Mouse (Mus musculus): ENCODE results near the gene Cavin3. TPM values are rescaled to one million over a fixed set of nuclear protein-coding genes. Genes with fewer than 3 reads are reported as not detected.
A peak's percentile ranks its signal among the peaks of the same experiment; 100 is the strongest.

Cavin3 gene
- polyA plus RNA-seq, 1 experiment from 2014 or later, result 21.0 TPM

- DNase-seq (ENCODE audit: low spot score), result no peak
- Histone ChIP-seq H3K27me3 (ENCODE audit: control insufficient read depth, insufficient read depth, low read length) (no peaks in the 10 kb centered on the region), H3K4me1 (ENCODE audit: control insufficient read depth, insufficient read depth, low read length) (no peaks in the 10 kb centered on the region), H3K36me3 (ENCODE audit: control insufficient read depth, insufficient read depth, low read length) (no peaks in the 10 kb centered on the region), H3K27ac (replicated peaks; ENCODE audit: low read depth, low read length) (no peak overlapping the region), H3K9ac (ENCODE audit: low read length) (no peak overlapping the region), H3K4me2 (ENCODE audit: low read depth, severe bottlenecking) (no peak overlapping the region), H3K4me3 (ENCODE audit: low read depth, low read length) (no peak overlapping the region), H3K9me3 (ENCODE audit: control insufficient read depth, low read length) (no peaks in the 10 kb centered on the region)
- WGBS, result 81% methylated on average over 6 of the region's 6 CpGs
- ATAC-seq (ENCODE audit: insufficient number of reproducible peaks, low FRiP score, low TSS enrichment, low read depth), result no peak
Observed at GRCm38 (mm10) chr7:105487104-105487876, 5.2 kb upstream of the Cavin3 start.

DNA sequence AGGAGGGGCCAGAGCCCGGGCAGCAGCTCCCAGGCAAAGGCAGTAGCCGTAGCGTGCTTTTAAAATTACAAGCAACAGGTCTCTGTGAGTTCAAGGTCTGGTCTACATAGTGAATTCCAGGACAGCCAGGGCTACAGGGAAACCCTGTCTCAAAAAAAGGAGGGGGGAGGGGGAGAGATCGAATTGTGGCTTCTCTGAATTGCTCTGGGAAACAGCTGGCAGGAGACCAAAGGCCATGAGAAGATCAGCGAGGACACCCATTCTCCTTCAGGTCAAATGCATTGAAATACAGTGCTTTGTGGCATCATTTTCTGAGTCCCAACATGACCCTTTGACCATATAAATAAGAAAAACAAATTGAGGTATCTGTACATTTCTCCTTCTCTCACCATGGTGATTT is 2.9 kb upstream of the Cavin3 start:
- Histone ChIP-seq H3K4me1 (ENCODE audit: control insufficient read depth, insufficient read depth, low read length) (0 out of 2 replicates have a peak, but pooled peaks cover 4% of the 10 kb centered on the region), H3K4me2 (ENCODE audit: low read depth, severe bottlenecking) (no peak overlapping the region), H3K4me3 (ENCODE audit: low read depth, low read length) (no peak overlapping the region), H3K9ac (ENCODE audit: low read length) (no peak overlapping the region), H3K9me3 (ENCODE audit: control insufficient read depth, low read length) (no peaks in the 10 kb centered on the region), H3K27me3 (ENCODE audit: control insufficient read depth, insufficient read depth, low read length) (peaks cover 12% of the 10 kb centered on the region), H3K36me3 (ENCODE audit: control insufficient read depth, insufficient read depth, low read length) (no peaks in the 10 kb centered on the region), H3K27ac (replicated peaks; ENCODE audit: low read depth, low read length) (no peak overlapping the region)
- 68% methylated on average over 5 of the region's 5 CpGs for WGBS
- no peak for DNase-seq (ENCODE audit: low spot score)
- ATAC-seq (ENCODE audit: insufficient number of reproducible peaks, low FRiP score, low TSS enrichment, low read depth), result no peak

GRCm38 (mm10) chr7:105482426-105482825 is 326 bp upstream of the Cavin3 start:
- Histone ChIP-seq H3K4me3 (ENCODE audit: low read depth, low read length) (peak overlapping the region; percentile 32), H3K4me2 (ENCODE audit: low read depth, severe bottlenecking) (peak overlapping the region; percentile 59), H3K4me1 (ENCODE audit: control insufficient read depth, insufficient read depth, low read length) (0 out of 2 replicates have a peak, but pooled peaks cover 4% of the 10 kb centered on the region), H3K9ac (ENCODE audit: low read length) (no peak overlapping the region), H3K9me3 (ENCODE audit: control insufficient read depth, low read length) (no peaks in the 10 kb centered on the region), H3K27ac (replicated peaks; ENCODE audit: low read depth, low read length) (no peak overlapping the region), H3K27me3 (ENCODE audit: control insufficient read depth, insufficient read depth, low read length) (peaks cover 12% of the 10 kb centered on the region), H3K36me3 (ENCODE audit: control insufficient read depth, insufficient read depth, low read length) (no peaks in the 10 kb centered on the region)
- DNase-seq (ENCODE audit: low spot score), result peak; percentile 44
- WGBS, result 34% methylated on average over 8 of the region's 8 CpGs
- peak; percentile 36 for ATAC-seq (ENCODE audit: insufficient number of reproducible peaks, low FRiP score, low TSS enrichment, low read depth)

DNA sequence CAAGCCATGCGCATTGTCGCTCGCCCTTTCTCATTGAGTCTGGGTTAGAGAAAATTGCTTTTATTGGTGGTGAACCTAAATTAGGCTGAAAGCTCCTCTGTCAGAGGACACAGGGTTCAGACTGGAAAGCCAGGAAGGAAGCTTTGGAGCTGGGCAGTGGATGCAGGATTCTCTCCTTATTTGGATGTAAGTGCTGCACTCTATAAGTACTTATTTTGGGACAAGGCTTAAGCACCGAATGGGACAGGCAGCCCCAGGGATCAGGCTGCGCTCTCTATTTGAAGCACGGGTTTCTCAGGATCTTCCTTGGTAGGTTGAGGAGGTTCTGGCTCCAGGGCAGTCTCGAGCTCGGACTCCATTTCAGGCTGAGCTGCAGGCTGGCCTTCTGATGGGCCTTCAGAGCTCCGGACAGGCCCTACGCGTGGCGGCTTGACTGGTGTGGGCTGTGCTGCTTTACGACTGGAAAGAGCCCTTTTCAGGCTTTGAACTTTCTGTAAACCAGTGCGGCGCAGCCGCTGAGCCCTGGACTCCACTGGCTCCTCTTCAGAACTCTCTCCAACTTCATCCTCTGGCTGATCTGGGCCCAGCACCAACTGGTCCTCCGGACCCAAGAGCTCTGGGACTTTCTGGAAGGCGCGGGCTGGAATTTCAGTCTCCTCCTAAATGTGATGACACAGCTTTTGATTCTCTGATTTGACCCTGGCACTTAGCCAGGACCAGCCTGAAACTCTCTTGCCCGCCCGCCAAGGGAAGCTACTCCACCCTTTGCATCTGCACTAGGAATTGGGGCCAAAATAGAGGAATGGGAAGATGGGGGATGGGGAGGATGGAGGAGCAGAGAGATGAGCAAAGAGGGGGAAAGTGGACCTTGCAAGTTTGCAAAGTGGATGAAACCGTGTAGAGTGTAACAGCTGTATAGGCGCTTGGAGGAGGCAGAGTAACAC is 1.3 kb downstream of the Cavin3 start:
- WGBS, result 54% methylated on average over 23 of the region's 23 CpGs
- Histone ChIP-seq H3K9ac (ENCODE audit: low read length) (no peak overlapping the region), H3K4me3 (ENCODE audit: low read depth, low read length) (peak overlapping the region; percentile 32; the same call in 1 of the 2 replicates), H3K27ac (replicated peaks; ENCODE audit: low read depth, low read length) (no peak overlapping the region), H3K4me2 (ENCODE audit: low read depth, severe bottlenecking) (peak overlapping the region; percentile 59), H3K4me1 (ENCODE audit: control insufficient read depth, insufficient read depth, low read length) (0 out of 2 replicates have a peak, but pooled peaks cover 4% of the 10 kb centered on the region), H3K27me3 (ENCODE audit: control insufficient read depth, insufficient read depth, low read length) (peaks cover 12% of the 10 kb centered on the region), H3K9me3 (ENCODE audit: control insufficient read depth, low read length) (no peaks in the 10 kb centered on the region), H3K36me3 (ENCODE audit: control insufficient read depth, insufficient read depth, low read length) (no peaks in the 10 kb centered on the region)
- DNase-seq (ENCODE audit: low spot score) (peak; percentile 25), ATAC-seq (ENCODE audit: insufficient number of reproducible peaks, low FRiP score, low TSS enrichment, low read depth) (no peak)

DNA sequence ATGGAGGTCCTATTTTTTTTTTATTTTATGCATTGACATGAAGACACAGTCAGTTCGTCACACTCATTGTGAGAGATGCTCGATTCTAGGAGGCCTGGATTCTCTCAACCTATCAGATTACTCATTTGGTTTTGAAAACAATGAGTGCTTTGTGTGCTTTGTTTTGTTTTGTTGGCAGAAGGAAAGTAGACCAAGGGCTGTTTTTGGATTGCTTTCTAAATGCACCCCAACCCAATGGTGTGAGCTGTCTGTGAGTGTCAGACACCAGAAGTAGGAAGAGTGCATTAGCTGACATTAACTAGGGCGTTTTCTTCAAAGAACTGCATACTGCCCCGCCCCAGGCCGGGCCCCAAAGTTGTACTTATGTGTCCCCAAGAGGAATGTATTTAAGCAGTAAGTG is 2.0 kb downstream of the Cavin3 start:
- Histone ChIP-seq H3K4me1 (ENCODE audit: control insufficient read depth, insufficient read depth, low read length) (0 out of 2 replicates have a peak, but pooled peaks cover 4% of the 10 kb centered on the region), H3K27ac (replicated peaks; ENCODE audit: low read depth, low read length) (no peak overlapping the region), H3K9ac (ENCODE audit: low read length) (no peak overlapping the region), H3K27me3 (ENCODE audit: control insufficient read depth, insufficient read depth, low read length) (peaks cover 12% of the 10 kb centered on the region), H3K4me3 (ENCODE audit: low read depth, low read length) (no peak overlapping the region), H3K9me3 (ENCODE audit: control insufficient read depth, low read length) (no peaks in the 10 kb centered on the region), H3K36me3 (ENCODE audit: control insufficient read depth, insufficient read depth, low read length) (no peaks in the 10 kb centered on the region), H3K4me2 (ENCODE audit: low read depth, severe bottlenecking) (no peak overlapping the region)
- ATAC-seq (ENCODE audit: insufficient number of reproducible peaks, low FRiP score, low TSS enrichment, low read depth), result no peak
- no peak for DNase-seq (ENCODE audit: low spot score)
- WGBS, result 71% methylated on average over 5 of the region's 5 CpGs

DNA sequence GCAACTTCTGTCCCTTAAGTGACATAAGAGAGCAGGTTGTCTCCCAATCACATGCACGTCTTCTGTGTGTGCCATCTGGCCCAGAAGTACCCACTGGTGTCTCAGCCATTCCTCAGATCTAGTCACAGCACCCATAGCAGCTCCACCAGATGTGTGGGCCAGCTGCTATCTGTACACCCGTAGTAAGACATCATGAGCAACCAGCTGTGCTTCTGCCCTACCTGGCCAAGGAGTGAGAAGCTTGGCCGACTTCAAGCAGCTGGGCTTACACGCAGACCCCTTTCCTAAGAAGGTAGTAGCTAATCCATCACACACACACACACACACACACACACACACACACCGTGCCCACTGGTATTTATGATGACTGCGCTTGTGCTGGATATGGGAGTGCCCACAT is 2.9 kb downstream of the Cavin3 start:
- Histone ChIP-seq H3K36me3 (ENCODE audit: control insufficient read depth, insufficient read depth, low read length) (no peaks in the 10 kb centered on the region), H3K9ac (ENCODE audit: low read length) (no peak overlapping the region), H3K4me2 (ENCODE audit: low read depth, severe bottlenecking) (no peak overlapping the region), H3K27ac (replicated peaks; ENCODE audit: low read depth, low read length) (no peak overlapping the region), H3K4me1 (ENCODE audit: control insufficient read depth, insufficient read depth, low read length) (0 out of 2 replicates have a peak, but pooled peaks cover 4% of the 10 kb centered on the region), H3K9me3 (ENCODE audit: control insufficient read depth, low read length) (no peaks in the 10 kb centered on the region), H3K4me3 (ENCODE audit: low read depth, low read length) (no peak overlapping the region), H3K27me3 (ENCODE audit: control insufficient read depth, insufficient read depth, low read length) (peaks cover 12% of the 10 kb centered on the region)
- WGBS, result 81% methylated on average over 6 of the region's 6 CpGs
- no peak for ATAC-seq (ENCODE audit: insufficient number of reproducible peaks, low FRiP score, low TSS enrichment, low read depth)
- no peak for DNase-seq (ENCODE audit: low spot score)

GRCm38 (mm10) chr7:105478344-105478743 is 3.8 kb downstream of the Cavin3 start:
- Histone ChIP-seq H3K4me2 (ENCODE audit: low read depth, severe bottlenecking) (no peak overlapping the region), H3K27me3 (ENCODE audit: control insufficient read depth, insufficient read depth, low read length) (peaks cover 12% of the 10 kb centered on the region), H3K4me3 (ENCODE audit: low read depth, low read length) (no peak overlapping the region), H3K9ac (ENCODE audit: low read length) (no peak overlapping the region), H3K36me3 (ENCODE audit: control insufficient read depth, insufficient read depth, low read length) (no peaks in the 10 kb centered on the region), H3K4me1 (ENCODE audit: control insufficient read depth, insufficient read depth, low read length) (0 out of 2 replicates have a peak, but pooled peaks cover 4% of the 10 kb centered on the region), H3K9me3 (ENCODE audit: control insufficient read depth, low read length) (no peaks in the 10 kb centered on the region), H3K27ac (replicated peaks; ENCODE audit: low read depth, low read length) (no peak overlapping the region)
- ATAC-seq (ENCODE audit: insufficient number of reproducible peaks, low FRiP score, low TSS enrichment, low read depth) (no peak), DNase-seq (ENCODE audit: low spot score) (no peak)
- WGBS, result 80% methylated on average over 8 of the region's 8 CpGs

DNA sequence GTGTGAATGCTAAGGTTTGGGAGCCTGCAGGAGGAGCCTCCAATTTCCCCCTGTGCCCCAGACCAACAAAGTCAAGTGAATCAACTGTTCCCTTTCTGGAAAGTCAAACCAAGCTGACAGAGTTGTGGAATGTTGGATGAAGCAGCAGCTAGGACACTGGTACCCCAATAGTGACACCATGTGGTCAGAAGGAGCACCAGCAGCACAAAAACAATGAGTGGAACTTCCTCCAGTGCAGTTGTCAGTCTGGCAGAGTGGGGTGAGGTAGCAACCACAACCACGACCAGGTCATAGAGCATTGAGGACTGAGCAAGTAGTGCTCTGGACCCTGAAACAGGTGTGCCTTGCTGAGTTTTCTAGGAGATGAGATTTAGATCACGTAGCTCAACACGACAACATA is 4.3 kb downstream of the Cavin3 start:
- H3K27me3 ChIP-seq (ENCODE audit: control insufficient read depth, insufficient read depth, low read length), result peaks cover 12% of the 10 kb centered on the region
- H3K4me3 ChIP-seq (ENCODE audit: low read depth, low read length), result no peak overlapping the region
- DNase-seq (ENCODE audit: low spot score) (peak; percentile 43), ATAC-seq (ENCODE audit: insufficient number of reproducible peaks, low FRiP score, low TSS enrichment, low read depth) (no peak)
- H3K9ac ChIP-seq (ENCODE audit: low read length), result no peak overlapping the region
- H3K4me2 ChIP-seq (ENCODE audit: low read depth, severe bottlenecking), result no peak overlapping the region
- H3K4me1 ChIP-seq (ENCODE audit: control insufficient read depth, insufficient read depth, low read length), result 0 out of 2 replicates have a peak, but pooled peaks cover 4% of the 10 kb centered on the region
- H3K9me3 ChIP-seq (ENCODE audit: control insufficient read depth, low read length), result no peaks in the 10 kb centered on the region
- no peaks in the 10 kb centered on the region for H3K36me3 ChIP-seq (ENCODE audit: control insufficient read depth, insufficient read depth, low read length)
- no peak overlapping the region for H3K27ac ChIP-seq (replicated peaks; ENCODE audit: low read depth, low read length)
- WGBS, result 70% methylated on average over 3 of the region's 3 CpGs
